Mouse (Mus musculus): ENCODE data around the gene Cotl1.
A peak's percentile ranks its signal among the peaks of the same experiment; 100 is the strongest.

GRCm38 (mm10) chr8:119887130-119887529 lies 46.8 kb upstream of the Cotl1 start:
- TF ChIP-seq CTCF (IDR thresholded peaks at IDR 0.05) (peak; percentile 85), EP300 (IDR thresholded peaks at IDR 0.05) (no peak)
